ENCODE assay signal across 8 mouse cellular contexts in genomic region chr4:86857113-86858069, GRCm38 (mm10). TPM values are rescaled to one million over a fixed set of nuclear protein-coding genes. Genes with fewer than 3 reads are reported as not detected.
DNase-seq lines count a peak whose midpoint lies in the region; ATAC-seq lines count a peak whose summit lies in the region.

Gene Rps6 (minus strand): TSS chr4:86857412.

- under 1% methylated on average over 68 of the region's 68 CpGs for WGBS in intestine, embryonic 14.5 days

- peaks cover 4% of the 10 kb centered on the region; the same call in 1 of the 2 replicates for H3K4me1 ChIP-seq in intestine, embryonic 14.5 days (replicated peaks; ENCODE audit: control insufficient read depth, insufficient read depth, low read length)

- H3K27ac ChIP-seq in intestine, embryonic 14.5 days (ENCODE audit: low read depth): peak within 1 kb of the TSS; percentile 92

- peak within 1 kb of the TSS; percentile 49 for H3K4me3 ChIP-seq in intestine, embryonic 14.5 days (ENCODE audit: low read depth, low read length)

- peak within 1 kb of the TSS; percentile 82 for H3K4me2 ChIP-seq in intestine, embryonic 14.5 days (ENCODE audit: low read length)

- DNase-seq in adrenal gland, adult (ENCODE audit: inconsistent age in 2 of 2, low spot score in 1 of 2): peak; percentile 96 to 99
- DNase-seq in embryo, embryonic 10.5 days (ENCODE audit: low spot score): peak; percentile 99
- DNase-seq in gastrocnemius, postnatal 25 days: peak; percentile 93
- peak; percentile 97 for DNase-seq in intestine, embryonic 14.5 days (ENCODE audit: low spot score)
- peak; percentile 97 to 98 for DNase-seq in left cerebral cortex, postnatal 14 days (ENCODE audit: low spot score in 2 of 2)
- peak; percentile 97 for DNase-seq in mesoderm, embryonic 11.5 days (ENCODE audit: low read depth, low spot score)
- peak; percentile 95 to 96 for DNase-seq in right cerebral cortex, postnatal 36 days (ENCODE audit: low spot score in 2 of 2)
- DNase-seq in yolk sac, embryonic 10.5 days (ENCODE audit: low spot score): peak; percentile 94

- peaks cover 31% of the 10 kb centered on the region for H3K36me3 ChIP-seq in intestine, embryonic 14.5 days (ENCODE audit: control insufficient read depth, insufficient read depth, low read length)

- peak; percentile 97 for ATAC-seq in intestine, embryonic 14.5 days (replicated peaks; ENCODE audit: low FRiP score, low TSS enrichment, low read depth)

- intact Hi-C loops in left cerebral cortex, postnatal 14 days (cut with DNase I): no loop called here

- H3K9ac ChIP-seq in intestine, embryonic 14.5 days (ENCODE audit: low read length): peak within 1 kb of the TSS; percentile 87

- no peaks in the 10 kb centered on the region for H3K27me3 ChIP-seq in intestine, embryonic 14.5 days (replicated peaks; ENCODE audit: control insufficient read depth, insufficient read depth, low read length)

- H3K9me3 ChIP-seq in intestine, embryonic 14.5 days (ENCODE audit: control insufficient read depth, low read length): 0 out of 2 replicates have a peak, but pooled peaks cover 2% of the 10 kb centered on the region

RNA-seq across cellular contexts. Expression of gene Rps6, which starts in this region (rescaled TPM):
- total RNA-seq in gastrocnemius, postnatal 25 days (2021): 100 to 1,000 TPM; 353 to 393 TPM
- 878 and 915 TPM in 2 replicates for polyA plus RNA-seq in intestine, embryonic 14.5 days (2014; fragmentation: Nextera tagmentation; extraction: Ambion mirVana)
- total RNA-seq in left cerebral cortex, postnatal 14 days (2021): 100 to 1,000 TPM; 362 to 379 TPM

Comparison
In these comparisons a context has a peak if more than half of its experiments do, and no peak if none do; other contexts are left out.
1. Peak in every context shown above with its lines: DNase-seq, ATAC-seq, H3K4me3 ChIP-seq and H3K27ac ChIP-seq.